Mouse (Mus musculus): ENCODE results near the gene Gm3173. TPM values are rescaled to one million over a fixed set of nuclear protein-coding genes. Genes with fewer than 3 reads are reported as not detected.
"Not testable (repeated sequence)": the region's sequence is repeated elsewhere in the genome, so short reads cannot be mapped to it uniquely, and the experiment has no call there.

Gene Gm3173
- polyA plus RNA-seq, 1 experiment from 2014 or later: not detected

DNA sequence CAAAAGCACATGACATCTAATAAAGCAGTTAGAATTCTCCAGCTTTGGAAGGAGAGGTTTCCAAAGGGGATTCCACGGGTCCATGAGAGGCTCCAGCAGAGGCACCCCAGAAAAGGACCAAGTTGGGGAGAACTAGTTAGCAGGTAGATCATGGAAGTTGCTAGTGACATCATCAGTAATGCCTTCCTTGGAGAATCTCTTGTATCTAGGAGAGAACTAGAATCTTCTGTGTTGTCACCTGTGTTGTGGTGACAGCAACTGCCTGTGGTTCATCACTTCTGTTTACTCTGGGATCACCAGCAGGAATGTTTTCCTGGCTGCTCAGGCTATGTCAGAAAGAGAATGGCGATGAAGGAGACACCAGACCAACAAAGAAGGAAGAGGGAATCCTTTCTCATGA is 124.3 kb downstream of the Gm3173 start, which contains the start of gene Gm3047:
TSS of gene Gm3047 (plus strand) at position 301 of the 400 bp plus-strand sequence.
- not testable (repeated sequence) for H3K4me3 ChIP-seq; H3K4me1 ChIP-seq; H3K4me2 ChIP-seq (replicated peaks); H3K9me3 ChIP-seq; ATAC-seq (ENCODE audit: low FRiP score, low read depth); H3K36me3 ChIP-seq; H3K27me3 ChIP-seq; H3K9ac ChIP-seq (replicated peaks); H3K27ac ChIP-seq (replicated peaks)
- WGBS: no CpG with 5 or more reads among the region's 2 CpGs

Other genes starting within 250 kb of the Gm3173 start
- 1.2 and 1.6 TPM in 2 replicates for gene Gm2974, start 248.4 kb upstream of the Gm3173 start, polyA plus RNA-seq (2016; fragmentation: Nextera tagmentation; extraction: Ambion mirVana)
- gene Gm3138, start 181.4 kb upstream of the Gm3173 start, polyA plus RNA-seq (2016; fragmentation: Nextera tagmentation; extraction: Ambion mirVana): not detected in 2 replicates
- not detected in 2 replicates for gene Gm3149, start 113.7 kb upstream of the Gm3173 start, polyA plus RNA-seq (2016; fragmentation: Nextera tagmentation; extraction: Ambion mirVana)
- 1.3 and 1.5 TPM in 2 replicates for gene 2610042L04Rik, start 96.2 kb upstream of the Gm3173 start, polyA plus RNA-seq (2016; fragmentation: Nextera tagmentation; extraction: Ambion mirVana)
- not detected in 2 replicates for gene Gm3159, start 33.5 kb upstream of the Gm3173 start, polyA plus RNA-seq (2016; fragmentation: Nextera tagmentation; extraction: Ambion mirVana)
- gene Gm3164, start 15.5 kb upstream of the Gm3173 start, polyA plus RNA-seq (2016; fragmentation: Nextera tagmentation; extraction: Ambion mirVana): 0.74 and 1.0 TPM in 2 replicates
- not detected in 2 replicates for gene Gm3182, start 50.8 kb downstream of the Gm3173 start, polyA plus RNA-seq (2016; fragmentation: Nextera tagmentation; extraction: Ambion mirVana)
- not detected in 2 replicates for gene Gm3047, start 124.4 kb downstream of the Gm3173 start, polyA plus RNA-seq (2016; fragmentation: Nextera tagmentation; extraction: Ambion mirVana)
- not detected in 2 replicates for gene Gm8159, start 201.4 kb downstream of the Gm3173 start, polyA plus RNA-seq (2016; fragmentation: Nextera tagmentation; extraction: Ambion mirVana)
- gene Gm3239, start 233.2 kb downstream of the Gm3173 start, polyA plus RNA-seq (2016; fragmentation: Nextera tagmentation; extraction: Ambion mirVana): 0.22 TPM in 1 of 2 replicates, not detected in the other

Data from midbrain, embryonic 12.5 days (tissue).